Mouse (Mus musculus): ENCODE measurements at regions not wholly inside any gene's neighbourhood (a gene's known extent, or its start where the extent isn't known, plus 50 kb on each side); places are given as distances from the start of the nearest gene placed in this dataset.

- DNase-seq (ENCODE audit: inconsistent ontology term) = no peak
Measured at GRCm38 (mm10) chr12:35724132-35724531, 189.3 kb upstream of the Ahr start.

- no peak for DNase-seq (ENCODE audit: inconsistent ontology term)
Measured at GRCm38 (mm10) chr12:35712671-35713070, 177.8 kb upstream of the Ahr start.

GRCm38 (mm10) chr12:35711549-35712070 lies 176.8 kb upstream of the Ahr start:
- DNase-seq (ENCODE audit: inconsistent ontology term) = no peak

- DNase-seq (ENCODE audit: inconsistent ontology term) = no peak
Measured at GRCm38 (mm10) chr12:35710323-35710722, 175.5 kb upstream of the Ahr start.

GRCm38 (mm10) chr12:35703479-35703878 lies 168.6 kb upstream of the Ahr start:
- no peak for DNase-seq (ENCODE audit: inconsistent ontology term)

GRCm38 (mm10) chr12:35702674-35703073 lies 167.8 kb upstream of the Ahr start:
- peak; percentile 27 for DNase-seq (ENCODE audit: inconsistent ontology term)

- no peak for DNase-seq (ENCODE audit: inconsistent ontology term)
Measured at GRCm38 (mm10) chr12:35694253-35694652, 159.4 kb upstream of the Ahr start.

- no peak for DNase-seq (ENCODE audit: inconsistent ontology term)
Measured at GRCm38 (mm10) chr12:35690914-35691313, 156.1 kb upstream of the Ahr start.

- DNase-seq (ENCODE audit: inconsistent ontology term) = no peak
Measured at GRCm38 (mm10) chr12:35686231-35686630, 151.4 kb upstream of the Ahr start.

GRCm38 (mm10) chr12:35685189-35685588 lies 150.4 kb upstream of the Ahr start:
- peak; percentile 31 for DNase-seq (ENCODE audit: inconsistent ontology term)

GRCm38 (mm10) chr12:35681864-35682449 lies 147.1 kb upstream of the Ahr start:
- DNase-seq (ENCODE audit: inconsistent ontology term) = no peak

- no peak for DNase-seq (ENCODE audit: inconsistent ontology term)
Measured at GRCm38 (mm10) chr12:35679903-35680302, 145.1 kb upstream of the Ahr start.

GRCm38 (mm10) chr12:35679025-35679424 lies 144.2 kb upstream of the Ahr start:
- DNase-seq (ENCODE audit: inconsistent ontology term) = peak; percentile 69

- DNase-seq (ENCODE audit: inconsistent ontology term) = no peak
Measured at GRCm38 (mm10) chr12:35674487-35674886, 139.6 kb upstream of the Ahr start.

- DNase-seq (ENCODE audit: inconsistent ontology term) = no peak
Measured at GRCm38 (mm10) chr12:35670980-35671379, 136.1 kb upstream of the Ahr start.

- DNase-seq (ENCODE audit: inconsistent ontology term) = no peak
Measured at GRCm38 (mm10) chr12:35668716-35669115, 133.9 kb upstream of the Ahr start.

- DNase-seq (ENCODE audit: inconsistent ontology term) = no peak
Measured at GRCm38 (mm10) chr12:35667705-35668104, 132.9 kb upstream of the Ahr start.

- no peak for DNase-seq (ENCODE audit: inconsistent ontology term)
Measured at GRCm38 (mm10) chr12:35667218-35667617, 132.4 kb upstream of the Ahr start.

GRCm38 (mm10) chr12:35666062-35666461 lies 131.2 kb upstream of the Ahr start:
- DNase-seq (ENCODE audit: inconsistent ontology term) = no peak

GRCm38 (mm10) chr12:35663062-35663461 lies 128.2 kb upstream of the Ahr start:
- DNase-seq (ENCODE audit: inconsistent ontology term) = no peak

- no peak for DNase-seq (ENCODE audit: inconsistent ontology term)
Measured at GRCm38 (mm10) chr12:35656563-35656962, 121.7 kb upstream of the Ahr start.

GRCm38 (mm10) chr12:35649772-35650171 lies 114.9 kb upstream of the Ahr start:
- DNase-seq (ENCODE audit: inconsistent ontology term) = no peak

- no peak for DNase-seq (ENCODE audit: inconsistent ontology term)
Measured at GRCm38 (mm10) chr12:35642473-35642872, 107.6 kb upstream of the Ahr start.

- DNase-seq (ENCODE audit: inconsistent ontology term) = no peak
Measured at GRCm38 (mm10) chr12:35641741-35642140, 106.9 kb upstream of the Ahr start.
